Mouse (Mus musculus) kidney, adult 2 months (tissue): ENCODE results near the gene Aftph. TPM values are rescaled to one million over a fixed set of nuclear protein-coding genes. Genes with fewer than 3 reads are reported as not detected.
A peak's percentile ranks its signal among the peaks of the same experiment; 100 is the strongest.

ENCODE experiments used
- DNase-seq: peaks from one replicate; pipeline ENCODE4 v3.0.0; 2021
- H3K27ac ChIP-seq: fragments of 200-500 bp; 2 replicates; pipeline ENCODE4 v1.5.1; 2012; ENCODE audit warnings: low read depth, low read length, control low read depth, inconsistent platforms; ENCODE audit not compliant: insufficient read depth
- H3K27me3 ChIP-seq: fragments of 200-500 bp; replicated peaks from 2 replicates; pipeline ENCODE4 v1.6.1; 2012; ENCODE audit warnings: mild to moderate bottlenecking, moderate library complexity, low read length, inconsistent platforms; ENCODE audit not compliant: control insufficient read depth, insufficient read depth
- H3K36me3 ChIP-seq: fragments of 200-500 bp; 2 replicates; pipeline ENCODE4 v1.6.1; 2012; ENCODE audit warnings: mild to moderate bottlenecking, moderate library complexity, low read length, inconsistent platforms; ENCODE audit not compliant: control insufficient read depth, insufficient read depth
- H3K4me1 ChIP-seq: fragments of 200-500 bp; 2 replicates; pipeline ENCODE4 v1.6.1; 2011; ENCODE audit warnings: low read length; ENCODE audit not compliant: control insufficient read depth, insufficient read depth
- H3K4me3 ChIP-seq: fragments of 200-500 bp; 2 replicates; pipeline ENCODE4 v1.5.1; 2011; ENCODE audit warnings: mild to moderate bottlenecking, low read depth, low read length, control low read depth; ENCODE audit not compliant: insufficient read depth
- CTCF ChIP-seq: fragments of 200-500 bp; conservative IDR thresholded peaks from 2 replicates; pipeline ENCODE4 v1.5.1; 2011; ENCODE audit warnings: low read depth, mild to moderate bottlenecking, control low read depth, low read length, moderate library complexity, mixed read lengths; ENCODE audit not compliant: insufficient read depth, insufficient read length
- POLR2A ChIP-seq: fragments of 200-500 bp; IDR thresholded peaks from one replicate; pipeline ENCODE4 v1.6.1; 2011; ENCODE audit warnings: low read depth, low read length, control low read depth
- WGBS: fragments of 180-500 bp; shearing (Covaris S2); methylation state at CpG from one replicate; pipeline ENCODE4 v1.1.7; 2018; 5-methylcytosine and 5-hydroxymethylcytosine counted together
- polyA plus RNA-seq: library from polyadenylated mRNA; depleted of rRNA; stranded (reverse); fragments of >200 nt; gene quantifications from 2 replicates; pipeline ENCODE4 v1.2.3, GENCODE M21; 2012

The Aftph gene
- polyA plus RNA-seq, 1 experiment, result 72.8 TPM

- Histone ChIP-seq H3K27me3 (no peaks in the 10 kb centered on the region), H3K36me3 (peaks cover 7% of the 10 kb centered on the region), H3K4me1 (peaks cover 15% of the 10 kb centered on the region), H3K4me3 (no peak overlapping the region), H3K27ac (no peak overlapping the region)
- WGBS, result 60% methylated on average over 2 of the region's 2 CpGs
- TF ChIP-seq CTCF, result no peak
- TF ChIP-seq POLR2A, result no peak
- no peak for DNase-seq
These were observed 13.3 kb downstream of the Aftph start for GRCm38 (mm10) chr11:20728044-20728443.

GRCm38 (mm10) chr11:20723572-20723971 is 17.8 kb downstream of the Aftph start:
- peaks cover 7% of the 10 kb centered on the region for H3K36me3 ChIP-seq
- peak overlapping the region; percentile 23; the same call in 1 of the 2 replicates for H3K27ac ChIP-seq
- H3K27me3 ChIP-seq, result no peaks in the 10 kb centered on the region
- no peak for TF ChIP-seq CTCF
- TF ChIP-seq POLR2A, result no peak
- no peak overlapping the region for H3K4me3 ChIP-seq
- peaks cover 14% of the 10 kb centered on the region for H3K4me1 ChIP-seq
- 66% methylated on average over 5 of the region's 5 CpGs for WGBS
- peak; percentile 86 for DNase-seq

- Histone ChIP-seq H3K27ac (no peak overlapping the region), H3K36me3 (no peaks in the 10 kb centered on the region; the same call in 1 of the 2 replicates), H3K4me1 (peaks cover 2% of the 10 kb centered on the region; the same call in 1 of the 2 replicates), H3K4me3 (no peak overlapping the region), H3K27me3 (no peaks in the 10 kb centered on the region)
- DNase-seq, result no peak
- WGBS, result 66% methylated on average over 9 of the region's 9 CpGs
- TF ChIP-seq CTCF (no peak), POLR2A (no peak)
These were observed 29.2 kb downstream of the Aftph start for GRCm38 (mm10) chr11:20712068-20712671.

GRCm38 (mm10) chr11:20691000-20691399 is 50.4 kb downstream of the Aftph start:
- H3K4me3 ChIP-seq, result no peak overlapping the region
- peak; percentile 71 for DNase-seq
- WGBS, result 10% methylated on average over 4 of the region's 4 CpGs
- no peaks in the 10 kb centered on the region for H3K4me1 ChIP-seq
- no peaks in the 10 kb centered on the region for H3K27me3 ChIP-seq
- no peaks in the 10 kb centered on the region; the same call in 1 of the 2 replicates for H3K36me3 ChIP-seq
- TF ChIP-seq POLR2A, result no peak
- TF ChIP-seq CTCF, result peak; percentile 93
- no peak overlapping the region for H3K27ac ChIP-seq

- WGBS, result 92% methylated on average over 5 of the region's 5 CpGs
- no peak for DNase-seq
- H3K4me3 ChIP-seq, result no peak overlapping the region
- no peaks in the 10 kb centered on the region; the same call in 1 of the 2 replicates for H3K36me3 ChIP-seq
- H3K4me1 ChIP-seq, result no peaks in the 10 kb centered on the region
- no peak overlapping the region for H3K27ac ChIP-seq
- no peak for TF ChIP-seq CTCF
- no peak for TF ChIP-seq POLR2A
- H3K27me3 ChIP-seq, result no peaks in the 10 kb centered on the region
These were observed 59.7 kb downstream of the Aftph start for GRCm38 (mm10) chr11:20681679-20682078.

- H3K4me3 ChIP-seq, result no peak overlapping the region
- no peaks in the 10 kb centered on the region for H3K27me3 ChIP-seq
- no peaks in the 10 kb centered on the region for H3K4me1 ChIP-seq
- H3K36me3 ChIP-seq, result no peaks in the 10 kb centered on the region; the same call in 1 of the 2 replicates
- no peak overlapping the region for H3K27ac ChIP-seq
- no peak for DNase-seq
- 89% methylated on average over 5 of the region's 5 CpGs for WGBS
- TF ChIP-seq POLR2A (no peak), CTCF (no peak)
These were observed 60.6 kb downstream of the Aftph start for GRCm38 (mm10) chr11:20680781-20681180.

GRCm38 (mm10) chr11:20679396-20679795 is 62.0 kb downstream of the Aftph start:
- no peaks in the 10 kb centered on the region for H3K4me1 ChIP-seq
- 86% methylated on average over 2 of the region's 2 CpGs for WGBS
- H3K27me3 ChIP-seq, result no peaks in the 10 kb centered on the region
- no peak overlapping the region for H3K4me3 ChIP-seq
- DNase-seq, result no peak
- TF ChIP-seq POLR2A (no peak), CTCF (no peak)
- H3K27ac ChIP-seq, result no peak overlapping the region
- H3K36me3 ChIP-seq, result no peaks in the 10 kb centered on the region

GRCm38 (mm10) chr11:20672513-20672912 is 68.9 kb downstream of the Aftph start:
- Histone ChIP-seq H3K4me3 (no peak overlapping the region), H3K27ac (no peak overlapping the region), H3K27me3 (no peaks in the 10 kb centered on the region), H3K4me1 (no peaks in the 10 kb centered on the region), H3K36me3 (no peaks in the 10 kb centered on the region)
- no peak for TF ChIP-seq CTCF
- TF ChIP-seq POLR2A, result no peak
- DNase-seq, result no peak
- WGBS, result 65% methylated on average over 6 of the region's 6 CpGs
